Mouse (Mus musculus): ENCODE results near the gene Btg1. TPM values are rescaled to one million over a fixed set of nuclear protein-coding genes. Genes with fewer than 3 reads are reported as not detected.

The Btg1 gene
- polyA plus RNA-seq, 1 experiment from 2014 or later = 48.9 TPM

DNA sequence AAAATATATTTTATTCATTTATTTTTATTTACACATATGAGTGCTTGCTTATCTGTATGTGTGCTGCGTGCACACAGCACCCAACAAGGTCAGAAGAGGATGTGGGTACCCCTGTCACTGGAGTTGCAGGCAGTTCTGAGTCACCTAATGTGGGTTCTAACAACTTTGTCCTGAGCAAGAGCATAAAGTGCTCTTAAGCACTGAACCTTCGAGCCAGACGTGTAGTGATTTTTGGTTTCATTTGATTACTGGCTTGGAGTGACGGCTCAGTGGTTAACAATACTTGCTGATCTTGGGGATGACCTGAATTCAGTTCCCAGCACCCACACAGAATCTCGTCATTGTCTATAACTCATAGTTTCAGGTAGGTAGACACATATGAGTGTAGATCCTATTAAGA lies 17.2 kb upstream of the Btg1 start:
- ATAC-seq (replicated peaks; ENCODE audit: insufficient number of reproducible peaks, low FRiP score, low TSS enrichment, low read depth) (no peak), DNase-seq (ENCODE audit: low spot score) (no peak)
- no peaks in the 10 kb centered on the region for H3K4me1 ChIP-seq (ENCODE audit: control insufficient read depth, insufficient read depth, low read length)

GRCm38 (mm10) chr10:96601670-96602069 lies 15.1 kb upstream of the Btg1 start:
- 92% methylated on average over 4 of the region's 4 CpGs for WGBS
- H3K27ac ChIP-seq (replicated peaks; ENCODE audit: low read depth, low read length) = no peak overlapping the region
- DNase-seq (ENCODE audit: low spot score) (no peak), ATAC-seq (replicated peaks; ENCODE audit: insufficient number of reproducible peaks, low FRiP score, low TSS enrichment, low read depth) (no peak)
- no peaks in the 10 kb centered on the region for H3K9me3 ChIP-seq (replicated peaks; ENCODE audit: control insufficient read depth, low read length)
- H3K36me3 ChIP-seq (replicated peaks; ENCODE audit: control insufficient read depth, insufficient read depth, low read depth, low read length) = no peaks in the 10 kb centered on the region
- H3K27me3 ChIP-seq (ENCODE audit: control insufficient read depth, insufficient read depth, low read length) = no peaks in the 10 kb centered on the region
- H3K4me1 ChIP-seq (ENCODE audit: control insufficient read depth, insufficient read depth, low read length) = no peaks in the 10 kb centered on the region
- H3K4me2 ChIP-seq (ENCODE audit: low read depth, low read length) = no peak overlapping the region
- H3K4me3 ChIP-seq (ENCODE audit: low read depth, low read length) = no peak overlapping the region
- H3K9ac ChIP-seq (replicated peaks; ENCODE audit: low read length) = no peak overlapping the region

More for the DNA sequence above, 17.2 kb upstream of the Btg1 start:
- H3K4me2 ChIP-seq (ENCODE audit: low read depth, low read length) = no peak overlapping the region
- no peaks in the 10 kb centered on the region for H3K9me3 ChIP-seq (replicated peaks; ENCODE audit: control insufficient read depth, low read length)
- no peaks in the 10 kb centered on the region for H3K36me3 ChIP-seq (replicated peaks; ENCODE audit: control insufficient read depth, insufficient read depth, low read depth, low read length)
- 90% methylated on average over 5 of the region's 5 CpGs for WGBS
- H3K4me3 ChIP-seq (ENCODE audit: low read depth, low read length) = no peak overlapping the region
- H3K27ac ChIP-seq (replicated peaks; ENCODE audit: low read depth, low read length) = no peak overlapping the region
- no peak overlapping the region for H3K9ac ChIP-seq (replicated peaks; ENCODE audit: low read length)
- H3K27me3 ChIP-seq (ENCODE audit: control insufficient read depth, insufficient read depth, low read length) = no peaks in the 10 kb centered on the region

DNA sequence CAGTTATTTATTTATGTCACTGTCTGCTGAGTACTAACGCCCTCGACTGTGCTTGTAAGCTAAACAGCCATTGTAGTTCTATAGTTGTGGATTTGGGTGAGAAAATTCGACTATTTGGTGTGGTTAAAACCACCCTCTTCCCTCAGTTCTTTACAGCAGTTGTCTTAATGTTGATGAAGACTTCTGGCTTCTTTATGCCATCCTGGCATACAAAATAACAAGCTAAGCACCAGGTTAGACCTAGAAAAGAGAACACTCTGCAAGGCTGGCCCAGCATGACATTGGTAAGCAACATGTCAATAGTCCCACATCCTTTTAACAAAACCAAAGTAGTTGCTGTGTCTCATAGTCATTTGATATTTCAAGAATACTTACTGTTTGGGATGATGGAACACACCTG lies 14.5 kb upstream of the Btg1 start:
- ATAC-seq (replicated peaks; ENCODE audit: insufficient number of reproducible peaks, low FRiP score, low TSS enrichment, low read depth) (no peak), DNase-seq (ENCODE audit: low spot score) (no peak)
- Histone ChIP-seq H3K27ac (replicated peaks; ENCODE audit: low read depth, low read length) (no peak overlapping the region), H3K27me3 (ENCODE audit: control insufficient read depth, insufficient read depth, low read length) (no peaks in the 10 kb centered on the region), H3K4me3 (ENCODE audit: low read depth, low read length) (no peak overlapping the region), H3K36me3 (replicated peaks; ENCODE audit: control insufficient read depth, insufficient read depth, low read depth, low read length) (no peaks in the 10 kb centered on the region), H3K9ac (replicated peaks; ENCODE audit: low read length) (no peak overlapping the region), H3K4me1 (ENCODE audit: control insufficient read depth, insufficient read depth, low read length) (no peaks in the 10 kb centered on the region), H3K4me2 (ENCODE audit: low read depth, low read length) (no peak overlapping the region), H3K9me3 (replicated peaks; ENCODE audit: control insufficient read depth, low read length) (no peaks in the 10 kb centered on the region)
- WGBS = 76% methylated on average over 3 of the region's 3 CpGs

GRCm38 (mm10) chr10:96605168-96605567 lies 11.6 kb upstream of the Btg1 start:
- H3K4me3 ChIP-seq (ENCODE audit: low read depth, low read length) = no peak overlapping the region
- no peak for DNase-seq (ENCODE audit: low spot score)
- no peak overlapping the region for H3K9ac ChIP-seq (replicated peaks; ENCODE audit: low read length)
- H3K27ac ChIP-seq (replicated peaks; ENCODE audit: low read depth, low read length) = no peak overlapping the region
- WGBS = 84% methylated on average over 1 of the region's 1 CpGs
- no peak overlapping the region for H3K4me2 ChIP-seq (ENCODE audit: low read depth, low read length)
- no peaks in the 10 kb centered on the region for H3K27me3 ChIP-seq (ENCODE audit: control insufficient read depth, insufficient read depth, low read length)
- no peaks in the 10 kb centered on the region for H3K9me3 ChIP-seq (replicated peaks; ENCODE audit: control insufficient read depth, low read length)
- no peak for ATAC-seq (replicated peaks; ENCODE audit: insufficient number of reproducible peaks, low FRiP score, low TSS enrichment, low read depth)
- H3K4me1 ChIP-seq (ENCODE audit: control insufficient read depth, insufficient read depth, low read length) = no peaks in the 10 kb centered on the region
- H3K36me3 ChIP-seq (replicated peaks; ENCODE audit: control insufficient read depth, insufficient read depth, low read depth, low read length) = no peaks in the 10 kb centered on the region

DNA sequence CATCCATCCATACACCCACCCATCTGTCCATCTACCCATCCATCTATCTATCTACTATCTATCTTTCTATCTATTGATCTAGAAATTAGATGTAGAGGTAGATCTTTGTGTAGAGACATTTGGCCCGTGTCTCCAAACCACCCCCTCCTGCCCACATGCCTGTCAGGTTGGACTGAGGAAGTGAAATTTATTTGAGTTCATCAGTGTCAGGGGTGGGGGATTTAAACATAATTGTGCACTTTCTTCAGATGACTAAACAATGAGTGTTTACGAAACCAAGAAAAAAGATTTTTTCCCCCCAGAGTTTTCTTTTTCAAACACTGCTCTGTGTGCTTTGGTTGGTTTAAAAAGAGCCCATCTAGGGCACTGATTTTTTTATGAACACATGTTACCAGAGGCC lies 10.9 kb upstream of the Btg1 start:
- Histone ChIP-seq H3K9ac (replicated peaks; ENCODE audit: low read length) (no peak overlapping the region), H3K4me2 (ENCODE audit: low read depth, low read length) (no peak overlapping the region), H3K27ac (replicated peaks; ENCODE audit: low read depth, low read length) (no peak overlapping the region), H3K4me1 (ENCODE audit: control insufficient read depth, insufficient read depth, low read length) (no peaks in the 10 kb centered on the region), H3K36me3 (replicated peaks; ENCODE audit: control insufficient read depth, insufficient read depth, low read depth, low read length) (no peaks in the 10 kb centered on the region), H3K27me3 (ENCODE audit: control insufficient read depth, insufficient read depth, low read length) (no peaks in the 10 kb centered on the region), H3K4me3 (ENCODE audit: low read depth, low read length) (no peak overlapping the region), H3K9me3 (replicated peaks; ENCODE audit: control insufficient read depth, low read length) (no peaks in the 10 kb centered on the region)
- 88% methylated on average over 2 of the region's 2 CpGs for WGBS
- ATAC-seq (replicated peaks; ENCODE audit: insufficient number of reproducible peaks, low FRiP score, low TSS enrichment, low read depth) = no peak
- no peak for DNase-seq (ENCODE audit: low spot score)

GRCm38 (mm10) chr10:96607617-96608185 lies 9.1 kb upstream of the Btg1 start:
- Histone ChIP-seq H3K27ac (replicated peaks; ENCODE audit: low read depth, low read length) (no peak overlapping the region), H3K4me2 (ENCODE audit: low read depth, low read length) (no peak overlapping the region), H3K4me1 (ENCODE audit: control insufficient read depth, insufficient read depth, low read length) (no peaks in the 10 kb centered on the region), H3K27me3 (ENCODE audit: control insufficient read depth, insufficient read depth, low read length) (no peaks in the 10 kb centered on the region), H3K9ac (replicated peaks; ENCODE audit: low read length) (no peak overlapping the region), H3K4me3 (ENCODE audit: low read depth, low read length) (no peak overlapping the region), H3K9me3 (replicated peaks; ENCODE audit: control insufficient read depth, low read length) (no peaks in the 10 kb centered on the region), H3K36me3 (replicated peaks; ENCODE audit: control insufficient read depth, insufficient read depth, low read depth, low read length) (no peaks in the 10 kb centered on the region)
- DNase-seq (ENCODE audit: low spot score) (no peak), ATAC-seq (replicated peaks; ENCODE audit: insufficient number of reproducible peaks, low FRiP score, low TSS enrichment, low read depth) (no peak)
- WGBS = 88% methylated on average over 4 of the region's 4 CpGs

GRCm38 (mm10) chr10:96609356-96610345 lies 7.2 kb upstream of the Btg1 start:
- no peak for ATAC-seq (replicated peaks; ENCODE audit: insufficient number of reproducible peaks, low FRiP score, low TSS enrichment, low read depth)
- no peak overlapping the region for H3K4me2 ChIP-seq (ENCODE audit: low read depth, low read length)
- no peaks in the 10 kb centered on the region for H3K4me1 ChIP-seq (ENCODE audit: control insufficient read depth, insufficient read depth, low read length)
- no peak overlapping the region for H3K9ac ChIP-seq (replicated peaks; ENCODE audit: low read length)
- no peaks in the 10 kb centered on the region for H3K36me3 ChIP-seq (replicated peaks; ENCODE audit: control insufficient read depth, insufficient read depth, low read depth, low read length)
- no peak overlapping the region for H3K4me3 ChIP-seq (ENCODE audit: low read depth, low read length)
- H3K27ac ChIP-seq (replicated peaks; ENCODE audit: low read depth, low read length) = no peak overlapping the region
- no peaks in the 10 kb centered on the region for H3K9me3 ChIP-seq (replicated peaks; ENCODE audit: control insufficient read depth, low read length)
- WGBS = 86% methylated on average over 8 of the region's 8 CpGs
- DNase-seq (ENCODE audit: low spot score) = no peak
- no peaks in the 10 kb centered on the region for H3K27me3 ChIP-seq (ENCODE audit: control insufficient read depth, insufficient read depth, low read length)
